Mouse (Mus musculus) adrenal gland, adult 2 months (tissue): ENCODE results near the gene Bcar3. TPM values are rescaled to one million over a fixed set of nuclear protein-coding genes. Genes with fewer than 3 reads are reported as not detected.

Source experiments
- DNase-seq: peaks from one replicate; pipeline ENCODE4 v3.0.0; 2021
- polyA plus RNA-seq: library from polyadenylated mRNA; depleted of rRNA; stranded (reverse); fragments of >200 nt; gene quantifications from 2 replicates; pipeline ENCODE4 v1.2.3, GENCODE M21; 2012
- total RNA-seq, 2 experiments: library from RNA; stranded (reverse); gene quantifications; 2 replicates each; pipeline ENCODE4 v1.2.3; 2021

Gene Bcar3
- total and polyA plus RNA-seq, 3 experiments, result 51.6 to 128 (median 63.5) TPM

DNA sequence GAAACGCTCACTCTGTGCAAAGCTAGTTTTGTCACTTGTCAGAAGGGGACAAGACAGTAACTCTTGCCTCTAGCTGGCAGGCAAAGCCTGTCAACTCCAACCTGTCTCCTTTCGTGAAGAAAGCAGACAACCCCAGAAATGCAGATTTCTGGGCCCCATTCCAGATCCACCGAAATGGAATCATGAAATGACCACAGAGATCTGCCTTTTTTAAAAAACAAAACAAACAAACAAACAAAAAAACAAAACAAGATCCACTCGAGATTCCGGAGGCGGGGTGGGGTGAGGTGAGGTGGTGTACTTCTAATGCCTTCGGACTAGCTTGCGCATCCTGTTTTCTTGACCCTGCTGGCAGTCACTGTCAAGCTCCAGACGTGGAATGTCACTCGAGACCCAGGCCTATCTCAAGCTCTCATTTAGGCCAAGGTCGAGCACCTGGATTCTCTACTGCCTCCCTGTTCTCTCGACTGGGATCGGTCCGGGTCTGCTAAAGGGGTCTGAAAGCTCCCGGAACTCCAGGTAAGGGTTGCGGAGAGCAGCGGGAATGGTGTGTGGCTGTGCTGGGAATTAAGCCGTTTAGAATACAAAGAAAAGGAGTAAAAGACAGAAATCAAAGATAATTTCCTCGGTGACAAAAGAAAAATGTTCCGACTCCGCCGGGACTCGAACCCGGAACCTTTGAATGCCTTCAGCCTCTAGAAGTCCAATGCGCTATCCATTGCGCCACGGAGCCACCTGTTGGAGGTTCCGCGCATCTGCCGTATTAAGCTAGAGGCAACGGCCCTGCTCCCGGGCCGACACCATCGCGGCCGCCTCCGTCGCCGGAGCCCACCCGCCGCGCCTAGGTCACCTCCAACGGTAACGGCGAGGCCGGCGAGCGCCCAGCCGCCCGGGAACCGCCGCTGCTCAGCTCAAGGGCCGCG lies 1.4 kb upstream of the Bcar3 start:
- peak; percentile 96 for DNase-seq

DNA sequence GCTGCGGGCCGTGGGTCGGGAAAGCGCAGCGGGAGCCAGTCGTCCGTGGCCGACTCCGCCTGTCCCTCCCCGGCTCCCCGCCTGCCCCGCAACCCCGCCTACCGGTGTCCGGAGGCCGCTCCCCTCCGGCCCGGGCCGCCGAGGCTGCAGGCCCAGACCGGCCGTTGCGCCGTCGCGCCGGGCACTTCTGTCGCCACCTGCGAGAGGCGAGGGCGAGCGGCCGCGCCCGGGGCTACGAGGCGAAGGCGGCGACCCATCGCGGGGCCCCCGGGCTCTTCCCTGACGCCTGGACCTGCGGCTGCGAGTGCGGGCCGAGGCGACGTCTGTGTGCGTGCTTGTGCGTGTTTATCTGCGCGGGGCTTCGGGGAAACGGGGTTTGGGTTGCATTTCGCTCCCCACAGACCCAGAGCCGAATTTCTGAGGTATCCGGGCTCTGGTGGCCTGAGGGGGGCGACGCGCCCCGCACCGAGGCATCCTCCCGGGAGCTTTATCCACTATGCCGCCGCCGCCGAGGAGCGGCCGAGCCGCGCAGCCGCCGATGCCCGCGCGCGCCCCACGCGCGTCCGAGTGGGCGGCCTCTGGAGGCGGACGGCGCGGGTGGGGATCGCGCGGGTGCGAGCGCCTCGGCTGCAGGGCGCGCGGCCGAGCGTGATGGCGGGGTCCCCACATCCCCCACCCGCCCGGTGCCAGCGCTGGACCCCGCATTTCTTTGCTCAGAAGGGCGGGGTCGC lies 548 bp upstream of the Bcar3 start:
- peak; percentile 95 for DNase-seq

DNA sequence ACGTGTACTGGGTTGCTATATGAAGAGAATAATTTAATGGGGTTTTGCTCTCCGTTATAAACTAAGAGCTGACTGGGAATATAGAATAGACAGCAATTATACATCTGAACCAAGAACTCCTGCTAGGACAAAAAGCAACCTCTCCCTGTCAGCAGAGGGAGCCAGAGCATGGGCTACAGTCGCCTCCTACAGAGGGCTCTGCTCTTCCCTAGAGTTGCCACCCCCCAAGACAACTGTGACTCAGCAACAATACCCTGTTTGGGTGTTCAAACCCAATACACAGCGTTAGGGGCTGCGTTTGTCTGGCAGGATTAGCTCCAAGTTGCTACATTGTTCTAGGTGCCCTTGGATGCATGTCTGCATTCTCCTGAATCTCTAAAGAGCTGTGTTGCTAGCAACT lies 1.6 kb downstream of the Bcar3 start:
- DNase-seq, result peak; percentile 72

DNA sequence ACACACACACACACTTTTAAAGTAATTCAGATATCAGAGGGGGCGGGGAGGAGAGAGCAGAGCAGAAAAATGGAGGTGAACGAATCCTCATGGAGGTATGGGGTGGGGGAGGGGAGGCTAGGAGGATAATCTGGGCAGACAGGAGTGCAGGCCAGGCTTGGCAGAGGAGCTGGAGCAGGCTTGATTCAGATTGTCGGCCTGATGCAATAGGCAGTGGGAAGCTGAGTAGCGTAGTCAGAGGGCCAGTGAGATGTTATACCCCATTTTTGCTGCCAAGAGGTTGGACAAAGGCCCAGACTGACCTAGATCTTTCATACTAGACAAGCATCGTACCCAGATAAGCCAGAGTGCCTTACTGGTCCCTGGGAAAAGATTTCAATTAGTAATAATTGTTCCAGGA lies 3.0 kb downstream of the Bcar3 start:
- DNase-seq, result peak; percentile 88

DNA sequence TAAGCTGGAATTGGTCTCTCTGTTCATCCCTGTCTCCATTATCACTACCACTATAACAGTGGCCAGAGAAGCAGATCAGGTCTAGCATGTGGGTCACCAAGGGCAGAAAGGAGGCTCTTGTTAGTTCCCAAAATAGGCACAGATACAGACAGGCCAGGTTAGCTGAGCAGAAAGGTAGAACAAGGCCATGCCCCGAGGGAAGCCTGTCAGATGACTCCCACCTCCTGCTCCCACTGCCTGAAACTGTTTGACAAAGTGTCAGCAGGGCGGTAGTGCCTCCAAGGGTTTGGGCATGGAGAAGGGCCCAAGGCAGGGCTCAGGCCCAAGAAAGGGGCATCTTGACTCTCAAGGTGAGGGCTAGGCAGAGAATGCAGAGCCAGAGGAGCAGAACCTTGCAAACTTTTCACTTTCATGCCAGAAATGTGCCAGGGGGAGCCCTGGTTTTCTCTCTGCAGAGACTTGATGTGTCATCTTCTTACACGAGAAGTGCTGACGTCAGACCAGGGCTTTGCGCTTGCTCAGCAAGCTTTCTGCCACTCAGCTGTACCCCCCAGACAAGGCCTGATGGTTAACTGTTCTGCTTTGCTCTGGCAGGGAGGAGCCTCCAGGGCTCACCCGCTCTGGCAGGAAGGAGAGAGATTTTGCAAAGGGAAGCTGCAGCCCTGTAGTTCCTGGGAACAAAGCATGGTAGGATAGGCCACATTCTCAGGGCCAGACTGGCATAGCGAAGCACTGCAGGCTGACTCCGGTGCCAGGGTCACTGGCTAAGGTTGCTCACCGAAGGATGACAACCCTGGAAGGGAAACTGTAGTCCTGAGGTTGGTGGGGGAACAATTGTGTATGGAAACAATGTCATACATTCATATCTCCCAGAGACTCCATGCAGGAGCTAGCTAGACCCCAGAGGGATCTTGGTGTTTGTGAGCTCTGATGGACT lies 7.3 kb downstream of the Bcar3 start:
- DNase-seq, result peak; percentile 88

DNA sequence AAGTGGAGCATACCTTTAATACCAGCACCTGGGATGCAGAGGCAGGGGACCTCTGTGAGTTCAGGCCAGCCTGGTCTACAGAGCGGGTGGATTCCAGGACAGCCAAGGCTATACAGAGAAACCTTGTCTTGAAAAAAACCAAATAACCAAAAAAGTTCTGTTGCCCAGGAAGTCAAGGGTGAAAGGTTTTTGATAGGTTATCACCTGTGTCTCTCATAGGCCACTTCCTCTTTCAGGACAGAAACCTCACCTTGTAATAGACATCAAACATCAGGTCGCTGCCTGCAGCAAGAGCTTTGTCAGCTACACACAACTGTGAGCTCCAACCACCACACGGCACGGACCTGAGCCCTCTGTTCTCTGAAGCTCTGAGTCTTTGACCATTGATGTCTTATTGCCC lies 10.6 kb downstream of the Bcar3 start:
- DNase-seq, result no peak

DNA sequence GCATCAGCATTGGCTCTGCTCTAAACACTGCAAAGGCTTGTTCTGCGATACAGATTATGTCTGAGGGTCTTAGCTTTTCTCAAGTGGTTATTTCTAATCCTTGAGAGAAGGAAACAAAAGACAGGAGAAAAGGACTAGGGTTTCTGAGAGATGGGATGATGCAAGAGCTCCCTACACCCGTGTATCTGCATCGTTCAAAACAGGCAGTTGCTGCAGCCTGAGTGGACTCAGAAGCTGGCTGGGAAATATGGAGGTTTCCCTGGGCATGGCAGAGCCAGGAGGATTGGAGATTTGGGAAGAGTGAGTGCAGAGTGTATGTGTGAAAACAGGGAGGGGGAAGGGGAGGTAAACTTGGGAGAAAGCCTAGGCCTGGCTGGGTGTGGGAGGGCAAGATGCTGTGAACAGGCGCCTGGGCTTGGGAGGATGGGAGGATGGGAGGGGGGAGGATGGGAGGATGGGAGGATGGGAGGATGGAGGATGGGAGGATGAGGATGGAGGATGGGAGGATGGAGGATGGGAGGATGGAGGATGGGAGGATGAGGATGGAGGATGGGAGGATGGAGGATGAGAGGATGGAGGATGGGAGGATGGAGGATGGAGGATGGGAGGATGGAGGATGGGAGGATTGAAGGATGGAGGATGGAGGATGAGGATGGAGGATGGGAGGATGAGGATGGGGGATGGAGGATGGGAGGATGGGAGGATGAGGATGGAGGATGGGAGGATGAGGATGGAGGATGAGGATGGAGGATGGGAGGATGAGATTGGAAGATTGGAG lies 14.1 kb downstream of the Bcar3 start:
- no peak for DNase-seq

DNA sequence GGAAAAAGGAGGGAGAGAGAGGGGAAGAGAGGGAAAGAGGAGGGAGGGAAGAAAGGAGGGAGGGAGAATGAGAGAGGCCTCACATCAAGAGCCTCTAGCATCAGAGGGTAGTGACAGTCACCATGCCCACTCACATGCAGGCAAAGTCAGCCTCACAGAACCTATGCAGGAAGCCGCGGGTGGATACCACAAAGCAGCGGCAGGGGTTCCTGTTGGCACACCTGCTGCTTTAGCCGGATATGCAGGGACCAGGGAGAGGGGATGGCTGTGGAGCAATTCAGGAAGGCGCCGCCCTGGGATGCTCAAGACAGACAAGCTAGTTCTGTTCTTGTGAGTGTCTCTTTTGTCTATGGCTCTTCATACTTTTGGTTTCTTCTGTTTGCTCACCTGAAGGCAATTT lies 15.0 kb downstream of the Bcar3 start:
- no peak for DNase-seq

DNA sequence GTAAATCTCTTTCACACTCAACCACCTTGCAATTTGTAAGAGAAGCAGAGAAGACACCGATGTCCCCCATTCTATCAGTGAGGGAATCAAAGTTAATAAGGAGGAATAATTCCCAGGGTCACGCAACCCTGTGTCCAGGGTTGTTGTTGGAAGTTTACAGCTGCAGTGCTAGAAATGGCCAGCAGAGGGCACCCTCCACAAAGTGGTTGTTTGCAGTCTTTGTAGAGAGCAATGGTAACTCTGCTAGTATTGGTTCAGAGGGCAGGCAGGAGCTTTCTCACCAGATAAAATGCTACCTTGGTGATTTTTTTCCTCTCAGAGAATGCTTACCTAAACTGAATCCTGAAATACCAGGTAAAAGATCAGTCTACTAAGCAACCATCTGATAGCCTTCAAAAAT lies 18.1 kb downstream of the Bcar3 start:
- peak; percentile 87 for DNase-seq

DNA sequence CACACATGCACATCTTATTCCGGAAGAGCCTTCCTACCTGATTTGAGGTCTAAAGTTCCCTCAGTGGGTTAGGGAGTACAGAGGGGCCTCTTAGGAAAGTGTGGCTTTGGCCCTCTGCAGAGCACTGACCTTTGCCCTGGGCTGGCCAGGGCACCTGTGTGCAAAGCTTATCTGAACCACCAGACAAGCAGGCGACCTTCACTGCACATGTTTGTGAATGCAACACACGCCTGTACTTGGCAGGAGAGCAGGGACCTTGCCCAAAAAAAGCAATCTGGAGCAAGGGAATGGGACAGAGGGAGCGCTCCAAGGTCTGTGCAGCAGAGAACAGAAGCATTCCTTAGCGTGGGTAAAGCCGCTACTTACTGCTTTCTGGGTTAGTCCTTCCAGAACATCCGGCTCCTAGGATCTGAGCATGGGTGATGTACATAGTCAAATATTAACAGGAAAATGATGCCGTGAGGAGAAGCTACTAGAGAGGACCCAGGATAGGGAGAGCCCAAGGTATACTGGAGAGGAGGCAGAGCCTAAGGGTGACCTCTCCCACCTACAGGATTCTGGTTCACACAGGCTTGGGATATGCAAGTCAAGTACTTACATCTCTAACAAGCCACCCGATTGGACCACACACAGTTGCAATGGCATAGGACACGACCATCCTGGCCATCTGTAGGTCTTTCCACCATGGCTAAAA lies 19.1 kb downstream of the Bcar3 start:
- DNase-seq, result peak; percentile 61

DNA sequence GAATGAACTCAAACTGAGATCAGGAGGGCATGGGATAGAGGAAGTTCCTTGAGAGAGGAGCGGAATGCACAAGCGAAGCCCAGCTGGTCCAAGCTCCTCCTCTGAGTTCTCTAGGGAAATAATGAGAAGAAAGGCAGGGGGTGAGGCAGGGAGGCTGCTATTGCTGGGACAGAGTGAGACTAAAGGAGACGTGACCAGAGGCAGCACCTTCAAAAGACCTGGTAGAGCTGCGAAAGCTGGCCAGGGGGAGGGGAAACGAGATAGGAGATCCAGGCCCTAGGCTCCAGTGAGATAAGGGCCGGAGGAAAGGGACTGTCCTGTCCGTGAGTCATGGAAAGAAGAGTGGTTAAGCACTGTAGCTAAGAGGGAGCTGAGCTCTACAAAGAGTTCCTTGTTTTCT lies 20.0 kb downstream of the Bcar3 start:
- DNase-seq, result no peak

DNA sequence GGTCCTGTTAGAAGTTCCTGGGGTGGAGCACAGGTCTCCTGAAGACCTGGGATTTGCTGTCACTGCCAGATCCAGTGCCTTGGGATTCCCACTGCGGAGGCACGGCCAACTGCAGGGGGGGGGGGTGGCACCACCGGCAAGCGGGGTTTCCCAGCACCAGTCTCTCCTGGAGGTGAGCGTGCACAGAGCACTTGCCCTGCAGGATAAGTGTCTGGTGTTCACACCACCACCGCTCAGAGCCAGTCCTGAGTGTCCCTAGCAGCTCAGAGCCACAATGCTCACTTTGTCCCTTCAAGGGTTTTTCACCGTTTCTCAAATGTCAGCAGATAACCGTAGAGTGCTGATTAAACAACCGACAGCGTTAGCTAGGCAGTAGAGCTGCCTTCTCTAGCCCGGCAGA lies 22.7 kb downstream of the Bcar3 start:
- DNase-seq, result no peak

DNA sequence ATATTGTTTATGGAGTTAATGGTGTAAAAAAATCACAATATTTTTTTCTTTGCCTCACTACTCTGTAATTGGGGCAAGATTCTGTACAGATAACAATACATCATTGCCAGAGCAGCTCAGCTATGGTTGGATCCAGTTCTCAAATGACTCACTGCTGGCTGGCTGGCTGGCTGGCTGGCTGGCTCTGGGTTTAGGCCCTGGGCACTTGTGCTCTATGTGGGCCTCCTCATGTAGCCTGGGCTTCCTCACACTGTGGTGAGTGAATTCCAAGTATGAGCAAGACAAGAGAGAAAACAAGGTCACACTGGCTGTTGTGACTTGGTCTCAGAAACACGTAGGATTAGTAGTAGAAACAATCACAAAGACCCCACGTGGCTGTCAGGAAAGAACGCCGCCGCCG lies 23.4 kb downstream of the Bcar3 start:
- DNase-seq, result peak; percentile 75

DNA sequence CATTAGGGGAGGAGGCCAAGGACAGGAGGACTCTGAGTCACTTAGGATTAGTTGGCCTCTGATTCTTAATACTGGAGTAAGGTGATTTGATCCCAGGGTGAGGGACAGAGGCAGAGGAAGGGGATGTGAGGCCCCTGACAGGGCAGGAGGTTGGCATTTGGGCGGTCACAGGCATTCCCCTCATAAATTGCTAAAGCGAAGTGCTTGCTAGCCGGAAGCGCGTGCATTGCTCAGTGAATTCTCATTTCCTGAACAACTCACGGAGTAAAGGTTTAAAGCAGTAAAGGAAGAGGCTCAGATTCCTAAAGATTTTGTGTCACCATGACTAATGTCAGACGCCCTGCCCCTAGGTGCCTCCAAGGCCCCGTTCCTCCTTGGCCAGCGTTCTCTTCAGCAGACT lies 28.3 kb downstream of the Bcar3 start:
- DNase-seq, result no peak

DNA sequence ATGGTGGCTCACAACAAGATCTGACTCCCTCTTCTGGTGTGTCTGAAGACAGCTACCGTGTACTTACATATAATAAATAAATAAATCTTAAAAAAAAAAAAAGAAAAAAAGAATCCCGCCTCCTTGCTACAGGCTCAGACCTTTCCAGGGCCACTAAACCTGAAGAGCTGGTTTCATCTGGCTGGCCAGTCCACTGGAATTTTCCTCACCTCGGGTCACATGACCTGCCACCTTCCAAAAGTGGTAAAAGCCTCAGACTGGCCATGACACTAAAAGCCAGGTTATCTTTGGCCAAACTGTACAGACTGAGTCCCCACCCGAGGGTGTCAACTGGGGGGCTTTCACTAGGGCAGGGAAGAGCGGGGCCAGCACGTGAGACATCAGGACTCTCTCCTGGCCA lies 29.9 kb downstream of the Bcar3 start:
- DNase-seq, result no peak

DNA sequence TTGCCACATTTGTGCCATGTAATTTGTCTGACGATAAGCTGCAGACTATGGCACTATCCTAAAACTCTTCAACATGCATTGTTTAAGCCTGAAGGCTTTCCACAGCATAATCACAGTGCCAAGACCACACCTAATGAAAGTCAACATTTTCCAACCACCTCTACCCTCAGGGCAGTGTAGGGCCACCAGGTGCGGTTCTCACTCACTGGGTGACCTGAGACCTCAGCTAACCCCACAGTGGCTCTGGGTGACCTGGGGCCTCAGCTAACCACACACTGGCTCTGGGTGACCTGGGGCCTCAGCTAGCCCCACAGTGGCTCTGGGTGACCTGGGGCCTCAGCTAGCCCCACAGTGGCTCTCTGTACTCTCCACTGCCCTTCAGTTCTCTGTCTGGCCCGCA lies 30.6 kb downstream of the Bcar3 start:
- no peak for DNase-seq

DNA sequence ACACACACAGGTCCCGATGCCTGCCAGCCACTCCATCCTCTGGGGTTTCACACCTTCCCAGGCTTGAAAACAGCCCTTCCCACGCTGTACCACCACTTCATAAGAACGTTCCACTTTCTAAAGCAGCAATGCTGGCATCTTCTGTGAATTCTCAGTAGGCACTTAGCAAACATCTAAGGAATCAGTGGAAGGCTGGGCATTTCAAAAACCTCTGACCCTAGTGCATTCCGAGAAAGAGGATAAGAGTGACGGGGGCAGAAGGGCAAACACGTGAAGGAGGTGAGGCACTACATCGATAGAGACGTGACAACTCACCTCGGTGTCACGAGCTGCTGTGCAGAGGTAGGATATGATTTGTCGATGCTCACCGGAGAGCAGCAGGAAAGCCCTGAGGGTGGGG lies 36.5 kb downstream of the Bcar3 start:
- no peak for DNase-seq

DNA sequence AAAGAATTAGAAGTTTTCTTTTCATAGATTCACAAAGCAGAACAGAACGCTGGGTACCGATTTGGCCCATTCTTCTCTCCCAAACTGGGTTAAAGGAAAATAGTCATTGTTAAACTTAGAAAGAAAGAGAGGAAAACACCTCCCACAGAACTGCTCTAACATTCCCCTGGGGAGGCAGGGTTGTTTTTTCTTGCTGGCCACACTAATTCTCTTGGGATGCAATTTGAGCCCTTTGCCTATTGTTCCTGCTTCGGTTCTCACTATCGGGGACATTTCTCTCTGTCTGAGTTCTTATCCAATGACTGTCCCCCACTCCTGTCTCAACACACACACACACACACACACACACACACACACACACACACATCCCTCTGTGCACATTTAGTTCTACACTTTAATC lies 39.6 kb downstream of the Bcar3 start:
- DNase-seq, result no peak

DNA sequence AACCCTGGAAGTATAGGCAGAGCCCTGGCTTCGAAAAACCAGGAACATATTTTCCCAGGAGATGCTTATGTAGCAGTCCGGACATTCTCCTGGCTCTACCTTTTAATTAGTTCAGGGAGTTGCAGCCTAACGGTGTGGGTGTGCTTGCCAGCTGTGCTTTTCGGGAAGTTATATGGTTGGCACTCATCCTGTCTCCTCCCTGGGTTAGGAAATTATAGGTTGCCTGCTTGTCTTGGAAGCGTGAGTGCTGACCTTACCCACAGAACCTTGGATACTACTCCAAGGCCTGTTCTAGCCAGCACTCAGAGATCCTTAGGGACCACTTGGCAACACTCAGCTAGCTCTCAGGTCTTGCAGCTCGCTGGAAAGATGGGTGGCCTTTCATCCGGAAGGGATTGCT lies 40.0 kb downstream of the Bcar3 start:
- peak; percentile 35 for DNase-seq

DNA sequence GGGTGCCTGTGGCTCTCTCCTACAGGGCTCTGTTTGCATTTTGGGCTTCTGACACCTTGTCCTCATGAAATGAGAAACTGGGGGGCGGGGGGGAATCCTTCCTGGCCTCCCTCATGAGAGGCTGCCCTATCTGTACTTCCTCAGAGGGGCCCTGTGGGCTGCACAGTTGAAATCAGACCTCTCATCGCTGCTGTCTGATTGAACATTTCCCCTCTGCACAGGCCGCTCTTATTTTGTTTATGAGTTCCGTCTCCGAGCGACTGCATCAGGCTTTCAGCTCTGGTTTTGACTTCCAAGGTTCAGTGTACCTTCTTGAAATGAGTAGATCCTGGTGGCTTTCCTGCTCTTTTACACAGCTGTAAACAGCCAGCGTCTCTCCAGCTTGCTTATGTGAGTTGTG lies 40.4 kb downstream of the Bcar3 start:
- DNase-seq, result no peak

DNA sequence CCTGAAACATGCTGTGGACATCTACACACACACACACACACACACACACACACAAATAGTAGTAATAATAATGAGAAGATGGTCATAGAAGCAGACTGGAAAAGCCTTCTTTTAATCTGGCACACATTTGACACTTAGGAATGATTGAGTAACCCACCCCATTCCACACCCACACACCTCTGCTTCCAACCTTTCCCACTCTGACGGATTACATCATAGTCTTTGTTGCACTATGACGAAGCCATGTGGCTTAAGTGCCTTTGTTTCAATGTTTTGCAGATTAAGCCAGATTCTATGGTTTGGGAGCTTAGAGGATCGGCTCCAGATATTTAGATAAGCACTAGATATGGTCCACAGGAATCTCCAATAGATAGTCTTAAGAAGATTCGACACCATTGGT lies 42.1 kb downstream of the Bcar3 start:
- no peak for DNase-seq
